Mouse (Mus musculus) small intestine, adult 2 months (tissue): ENCODE measurements around the gene Fam83d. TPM values are rescaled to one million over a fixed set of nuclear protein-coding genes. Genes with fewer than 3 reads are reported as not detected.
A peak's percentile ranks its signal among the peaks of the same experiment; 100 is the strongest.

ENCODE experiments used
- H3K27ac ChIP-seq: fragments of 200-500 bp; 2 replicates; pipeline ENCODE4 v1.5.1; 2012; ENCODE audit warnings: low read depth, low read length, control low read depth, inconsistent platforms; ENCODE audit not compliant: insufficient read depth
- H3K27me3 ChIP-seq: fragments of 200-500 bp; 2 replicates; pipeline ENCODE4 v1.6.1; 2012; ENCODE audit warnings: mild to moderate bottlenecking, moderate library complexity, low read length, inconsistent platforms; ENCODE audit not compliant: control insufficient read depth, insufficient read depth
- H3K36me3 ChIP-seq: fragments of 200-500 bp; 2 replicates; pipeline ENCODE4 v1.6.1; 2012; ENCODE audit warnings: mild to moderate bottlenecking, low read length, control low read depth, inconsistent platforms; ENCODE audit not compliant: control insufficient read depth, insufficient read depth
- H3K4me1 ChIP-seq: fragments of 200-500 bp; 2 replicates; pipeline ENCODE4 v1.6.1; 2012; ENCODE audit warnings: low read length, inconsistent platforms, mixed read lengths; ENCODE audit not compliant: control insufficient read depth, insufficient read depth, insufficient read length
- H3K4me3 ChIP-seq: fragments of 200-500 bp; 2 replicates; pipeline ENCODE4 v1.5.1; 2012; ENCODE audit warnings: low read depth, mild to moderate bottlenecking, control low read depth, inconsistent platforms, low read length, moderate library complexity
- CTCF ChIP-seq: fragments of 200-500 bp; IDR thresholded peaks from 2 replicates; pipeline ENCODE4 v1.5.1; 2012; ENCODE audit warnings: low read depth, mild to moderate bottlenecking, control low read depth, inconsistent platforms, low read length, moderate library complexity, mixed read lengths; ENCODE audit not compliant: insufficient replicate concordance, insufficient read length; ENCODE audit errors: extremely low read depth
- POLR2A ChIP-seq: fragments of 200-500 bp; IDR thresholded peaks from 2 replicates; pipeline ENCODE4 v1.6.1; 2012; ENCODE audit warnings: low read depth, mild to moderate bottlenecking, control low read depth, inconsistent platforms, low read length, moderate library complexity
- WGBS: fragments of 180-500 bp; shearing (Covaris S2); methylation state at CpG from one replicate; pipeline ENCODE4 v1.1.7; 2018; 5-methylcytosine and 5-hydroxymethylcytosine counted together
- polyA plus RNA-seq: library from polyadenylated mRNA; depleted of rRNA; stranded (reverse); fragments of >200 nt; gene quantifications from 2 replicates; pipeline ENCODE4 v1.2.3, GENCODE M21; 2012; rRNA removed

Gene Fam83d
- 14.0 and 21.3 TPM in 2 replicates for polyA plus RNA-seq

DNA sequence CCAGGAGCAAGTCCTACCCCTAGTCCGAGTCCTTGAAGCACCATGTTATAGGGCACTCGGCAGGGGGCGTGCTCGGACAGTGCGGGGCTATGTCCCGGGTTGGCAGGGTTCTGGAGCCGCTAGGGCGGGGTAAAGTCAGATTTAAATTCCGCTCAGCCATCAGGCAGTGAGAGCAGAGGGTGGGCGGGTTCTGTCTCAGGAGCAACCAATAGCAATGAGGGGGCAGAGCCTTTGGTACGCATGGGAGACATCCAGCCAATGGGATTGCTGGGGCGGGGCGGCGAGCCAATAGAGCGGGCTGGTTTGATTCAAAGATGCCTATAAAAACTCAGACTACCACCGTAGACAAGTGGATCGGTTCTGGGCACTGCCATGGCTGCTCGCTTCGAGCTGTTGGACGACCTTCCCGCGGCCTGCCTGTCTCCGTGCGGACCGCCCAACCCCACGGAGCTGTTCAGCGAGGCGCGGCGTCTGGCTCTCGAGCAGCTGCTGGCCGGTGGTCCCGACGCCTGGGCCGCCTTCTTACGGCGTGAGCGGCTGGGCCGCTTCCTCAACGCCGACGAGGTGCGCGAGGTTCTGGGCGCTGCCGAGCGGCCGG, at the start of gene Fam83d:
Gene Fam83d (plus strand): TSS at position 352 of the 598 bp plus-strand sequence.
- Histone ChIP-seq H3K4me1 (peaks cover 11% of the 10 kb centered on the region; the same call in 1 of the 2 replicates), H3K27ac (peak within 1 kb of the TSS; percentile 4; the same call in 1 of the 2 replicates), H3K4me3 (peak within 1 kb of the TSS; percentile 76), H3K27me3 (no peaks in the 10 kb centered on the region), H3K36me3 (no peaks in the 10 kb centered on the region)
- under 1% methylated on average over 48 of the region's 48 CpGs for WGBS
- peak; percentile 84 for TF ChIP-seq POLR2A
- TF ChIP-seq CTCF: peak; percentile 78

DNA sequence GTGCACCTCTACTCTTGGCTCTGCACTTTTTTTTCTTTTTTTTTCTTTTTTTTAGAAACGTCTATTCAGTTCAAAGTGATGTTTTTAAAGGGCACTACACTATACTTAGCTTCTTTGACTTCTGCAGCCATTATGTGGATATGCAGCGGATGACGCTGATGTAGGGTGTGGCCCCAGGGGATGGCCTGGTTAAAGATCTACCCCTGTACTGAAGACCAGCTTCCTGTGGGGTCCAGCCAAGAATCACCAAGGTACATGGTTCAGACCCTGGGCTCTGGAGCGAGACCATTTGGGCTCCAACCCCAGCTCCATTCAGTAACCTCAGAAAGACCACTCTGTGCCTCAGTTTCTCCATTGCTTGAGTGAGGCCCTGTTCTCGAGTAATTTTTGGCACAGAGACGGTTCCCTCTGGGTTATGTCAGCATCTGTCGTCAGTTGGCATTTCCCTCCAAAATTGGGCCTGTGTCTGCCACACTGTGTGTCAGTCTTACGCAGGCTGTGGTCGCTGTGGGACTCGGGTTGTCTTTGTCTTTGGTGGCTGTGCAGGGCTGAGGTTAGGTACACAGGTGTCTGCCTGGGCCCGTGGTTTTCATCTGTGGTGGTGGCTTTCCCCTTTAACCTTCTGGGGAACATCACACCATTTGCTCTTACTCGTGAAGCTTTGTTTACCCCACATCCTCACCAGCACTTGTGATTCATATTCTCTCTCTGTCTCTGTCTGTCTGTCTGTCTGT, 48.9 kb upstream of the Fam83d start:
- TF ChIP-seq POLR2A (no peak), CTCF (no peak)
- H3K27ac ChIP-seq: peak overlapping the region; percentile 84
- no peaks in the 10 kb centered on the region for H3K36me3 ChIP-seq
- 71% methylated on average over 12 of the region's 12 CpGs for WGBS
- no peak overlapping the region for H3K4me3 ChIP-seq
- no peaks in the 10 kb centered on the region for H3K27me3 ChIP-seq
- H3K4me1 ChIP-seq: peaks cover 12% of the 10 kb centered on the region

DNA sequence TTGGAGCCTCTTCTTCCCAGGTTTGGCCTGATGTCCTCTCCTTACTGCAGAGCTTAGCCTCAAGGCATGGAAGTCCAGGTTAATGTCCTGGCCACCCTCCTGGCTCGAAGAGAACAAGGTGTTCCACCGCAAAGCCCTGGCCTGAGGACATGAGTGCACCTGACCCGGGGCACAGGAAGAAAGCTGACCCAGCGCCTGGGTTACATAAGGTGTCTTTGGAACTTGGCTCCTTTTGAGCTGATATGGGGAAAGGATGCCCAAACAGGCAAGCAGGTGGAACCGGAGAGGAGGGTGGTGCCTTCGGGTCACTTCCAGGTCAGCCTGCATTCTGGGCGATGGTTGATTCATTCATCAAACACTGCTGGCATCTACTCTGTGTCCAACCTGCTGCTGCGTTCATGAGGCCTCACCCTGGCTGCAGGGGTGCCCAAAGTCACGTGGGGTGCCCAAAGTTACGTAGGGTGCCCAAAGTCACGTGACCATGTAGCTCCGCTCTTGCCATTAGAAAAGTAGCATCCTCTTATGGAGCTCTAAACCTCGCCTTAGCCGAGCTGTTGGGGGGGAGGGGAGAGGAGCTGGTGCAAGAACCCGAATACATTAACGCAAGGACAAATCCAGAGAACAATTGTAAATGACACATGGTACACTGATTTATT, 47.0 kb upstream of the Fam83d start:
- H3K27ac ChIP-seq: peak overlapping the region; percentile 7; the same call in 1 of the 2 replicates
- 63% methylated on average over 16 of the region's 16 CpGs for WGBS
- H3K4me1 ChIP-seq: peaks cover 10% of the 10 kb centered on the region
- no peak for TF ChIP-seq POLR2A
- no peak for TF ChIP-seq CTCF
- no peaks in the 10 kb centered on the region for H3K27me3 ChIP-seq
- H3K4me3 ChIP-seq: no peak overlapping the region
- no peaks in the 10 kb centered on the region for H3K36me3 ChIP-seq

DNA sequence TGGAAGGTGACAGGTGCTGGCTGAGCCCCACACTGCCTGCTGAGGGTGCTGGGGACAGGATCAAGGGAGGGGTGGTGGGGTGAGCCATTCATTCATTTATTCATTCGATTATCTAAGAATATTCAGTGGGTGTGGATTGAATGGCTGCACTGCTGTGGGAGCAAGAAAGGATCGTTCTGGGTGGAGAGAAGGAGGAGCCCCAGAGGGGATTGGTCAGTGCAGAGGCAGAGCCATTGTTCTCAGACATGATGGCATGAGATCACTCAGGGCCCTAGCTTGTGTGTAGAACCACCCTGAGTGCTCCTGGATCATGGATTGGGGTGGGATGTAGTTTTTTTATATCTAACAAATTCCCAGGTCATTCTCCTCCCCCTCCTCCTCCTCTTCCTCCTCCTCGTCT, 46.4 kb upstream of the Fam83d start:
- H3K27ac ChIP-seq: no peak overlapping the region
- H3K4me1 ChIP-seq: peaks cover 10% of the 10 kb centered on the region
- 38% methylated on average over 3 of the region's 3 CpGs for WGBS
- no peak for TF ChIP-seq CTCF
- TF ChIP-seq POLR2A: no peak
- H3K27me3 ChIP-seq: no peaks in the 10 kb centered on the region
- H3K4me3 ChIP-seq: no peak overlapping the region
- no peaks in the 10 kb centered on the region for H3K36me3 ChIP-seq

DNA sequence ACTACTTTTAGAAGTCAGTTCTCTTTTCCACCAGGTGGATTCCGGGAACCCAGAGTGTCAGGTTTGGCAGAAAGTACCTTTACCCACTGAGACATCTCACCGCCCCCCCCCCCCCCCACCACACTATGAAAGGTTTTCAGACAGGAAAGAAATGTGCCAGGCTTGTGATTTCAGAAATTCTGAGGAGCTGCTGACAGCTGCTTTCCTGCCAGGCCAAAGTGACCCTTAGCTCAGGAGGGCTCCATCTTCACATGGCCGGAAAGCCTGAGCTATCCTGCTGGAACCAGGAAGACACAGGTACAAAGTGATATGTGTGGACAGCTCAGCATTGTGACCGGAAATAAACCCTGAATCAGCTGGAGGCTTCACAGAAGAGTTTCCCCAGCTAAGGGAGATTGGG, 45.8 kb upstream of the Fam83d start:
- peaks cover 10% of the 10 kb centered on the region for H3K4me1 ChIP-seq
- H3K27me3 ChIP-seq: no peaks in the 10 kb centered on the region
- 69% methylated on average over 4 of the region's 4 CpGs for WGBS
- TF ChIP-seq CTCF: no peak
- TF ChIP-seq POLR2A: no peak
- no peak overlapping the region for H3K4me3 ChIP-seq
- no peaks in the 10 kb centered on the region for H3K36me3 ChIP-seq
- H3K27ac ChIP-seq: peak overlapping the region; percentile 80

DNA sequence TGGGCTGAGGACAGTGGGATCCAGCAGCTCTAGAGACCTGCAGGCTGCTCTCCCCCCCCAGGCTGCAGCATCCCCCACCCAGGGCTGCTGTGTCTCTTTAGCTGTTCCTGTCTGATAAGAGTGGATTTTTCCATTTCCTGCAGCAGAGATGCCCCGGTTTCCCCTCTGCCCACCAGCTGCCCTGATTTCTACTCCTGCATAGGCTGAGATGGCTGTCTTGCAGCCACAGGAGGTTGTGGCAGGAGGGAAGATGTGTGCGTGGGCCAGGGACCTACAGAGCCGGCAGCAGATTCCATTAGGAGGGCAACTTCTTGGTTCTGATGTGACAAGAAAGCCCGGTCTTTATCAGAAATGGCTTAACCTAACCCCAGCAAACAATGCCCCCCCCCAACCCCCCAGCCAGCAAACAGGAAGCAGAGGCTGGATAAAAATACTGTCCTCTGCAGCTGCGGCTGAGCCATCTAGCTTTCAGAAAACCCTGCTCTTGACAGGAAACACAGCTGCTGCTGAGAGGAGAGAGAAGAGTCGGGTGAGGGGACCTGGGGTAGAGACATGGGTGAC, 44.8 kb upstream of the Fam83d start:
- WGBS: 18% methylated on average over 6 of the region's 6 CpGs
- peaks cover 10% of the 10 kb centered on the region for H3K4me1 ChIP-seq
- H3K4me3 ChIP-seq: no peak overlapping the region
- no peaks in the 10 kb centered on the region for H3K27me3 ChIP-seq
- TF ChIP-seq CTCF (no peak), POLR2A (no peak)
- H3K36me3 ChIP-seq: no peaks in the 10 kb centered on the region
- peak overlapping the region; percentile 80 for H3K27ac ChIP-seq
